Mouse (Mus musculus) cerebellum, adult 11 months (tissue): ENCODE measurements at regions not wholly inside any gene's neighbourhood (a gene's known extent, or its start where the extent isn't known, plus 50 kb on each side); places are given as distances from the start of the nearest gene placed in this dataset.

Experiments
- DNase-seq: peaks from one replicate; pipeline ENCODE4 v3.0.0; 2022

- DNase-seq: no peak
These were observed 161.2 kb upstream of the 3110018I06Rik start for GRCm38 (mm10) chr12:107327107-107327770.

DNA sequence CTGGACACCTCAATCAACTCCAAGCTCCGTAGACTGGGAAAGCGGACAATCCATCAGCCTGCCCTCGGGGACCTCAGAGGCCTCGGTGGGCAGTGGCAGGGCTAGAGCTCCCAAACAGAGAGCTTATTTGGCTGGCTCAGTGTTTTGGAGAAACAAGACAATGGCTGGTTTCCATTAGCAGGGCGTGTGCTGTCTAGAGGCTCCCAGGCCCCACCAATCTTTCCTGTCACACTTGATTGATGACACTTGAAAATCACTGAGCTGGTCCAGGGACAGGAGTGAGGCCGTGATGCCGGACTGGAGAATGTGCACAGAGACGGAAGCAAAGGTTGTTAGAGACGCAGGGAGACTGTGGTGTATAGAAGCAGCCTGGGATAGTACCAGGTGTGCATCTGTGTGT lies 159.4 kb upstream of the 3110018I06Rik start:
- no peak for DNase-seq

DNA sequence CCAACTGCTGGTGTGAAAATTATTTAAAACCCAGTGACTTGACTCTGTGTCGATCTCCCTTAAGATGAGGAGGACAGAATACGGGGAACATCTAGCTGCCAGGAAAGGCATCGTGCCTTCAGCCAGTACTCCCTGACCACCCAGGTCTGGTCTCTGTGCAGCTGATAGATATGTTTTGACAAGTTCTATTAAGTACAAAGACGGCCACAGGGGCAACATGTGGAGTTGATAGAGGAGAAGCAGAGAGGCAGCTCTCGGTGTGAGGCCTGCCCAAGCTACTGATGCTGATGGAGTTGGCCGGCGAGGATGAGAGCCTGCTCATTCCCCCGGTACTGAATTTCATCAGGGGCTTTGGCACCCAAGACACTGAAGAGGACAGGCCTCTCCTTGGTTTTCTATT lies 154.1 kb upstream of the 3110018I06Rik start:
- no peak for DNase-seq

DNA sequence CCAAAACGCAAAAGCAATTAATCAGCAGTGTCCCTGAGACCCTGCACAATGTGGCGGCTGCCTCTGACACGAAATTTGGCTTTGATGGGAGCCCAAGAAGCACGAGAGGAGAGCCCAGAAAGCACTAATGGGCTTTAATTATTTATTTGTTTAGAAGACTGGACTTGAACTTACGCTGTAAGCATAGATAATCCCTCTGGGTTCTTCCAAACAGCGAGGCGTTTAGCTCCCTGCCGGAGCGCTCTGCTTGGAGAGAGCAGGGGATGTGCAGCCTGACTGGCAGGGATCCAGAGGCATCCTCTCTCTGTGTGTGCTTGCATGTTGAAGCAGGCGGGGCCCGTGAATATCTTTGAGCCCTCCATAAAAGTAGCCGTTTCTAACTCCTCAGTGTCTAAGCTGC lies 153.3 kb upstream of the 3110018I06Rik start:
- no peak for DNase-seq

- no peak for DNase-seq
These were observed 149.7 kb upstream of the 3110018I06Rik start for GRCm38 (mm10) chr12:107338758-107339157.

DNA sequence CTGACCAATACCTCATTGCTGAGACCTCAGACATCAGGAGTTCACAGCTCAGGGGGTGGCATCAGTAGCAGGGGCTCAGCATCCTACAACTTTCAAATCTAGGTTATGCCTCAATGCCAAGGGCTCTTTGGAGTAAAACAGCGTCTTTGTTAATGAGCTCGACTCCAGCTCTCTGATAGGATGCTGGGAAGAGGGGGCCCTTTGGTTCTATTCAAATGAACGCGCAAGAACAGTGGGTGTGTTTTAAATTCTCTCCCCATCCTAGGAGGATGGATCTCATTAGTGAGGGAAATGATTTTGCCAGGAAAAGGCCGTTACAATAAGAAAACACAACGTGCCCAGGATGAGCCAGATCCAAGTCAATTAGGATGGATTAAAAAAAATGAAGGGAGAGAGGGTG lies 132.2 kb upstream of the 3110018I06Rik start:
- no peak for DNase-seq

- no peak for DNase-seq
These were observed 131.5 kb upstream of the 3110018I06Rik start for GRCm38 (mm10) chr12:107356974-107357373.

DNA sequence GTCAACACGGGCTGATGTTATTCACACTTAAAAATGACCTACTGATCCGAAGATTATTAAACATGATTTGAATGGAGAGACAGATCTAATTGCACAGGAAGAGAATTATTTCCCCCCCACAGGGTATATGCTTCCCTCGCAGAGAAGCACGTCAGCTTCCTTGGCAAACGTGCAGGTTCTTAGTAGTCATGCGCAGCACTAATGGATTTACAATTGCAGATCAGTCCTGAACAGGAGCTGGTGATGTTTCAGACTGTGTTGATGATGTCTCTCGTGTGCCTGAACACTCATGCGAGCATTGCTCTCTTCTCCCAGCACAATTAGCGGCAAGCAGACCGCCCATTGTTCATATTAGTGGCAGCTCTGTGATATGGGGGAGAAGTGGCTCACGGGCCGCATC lies 127.9 kb upstream of the 3110018I06Rik start:
- DNase-seq: no peak

DNA sequence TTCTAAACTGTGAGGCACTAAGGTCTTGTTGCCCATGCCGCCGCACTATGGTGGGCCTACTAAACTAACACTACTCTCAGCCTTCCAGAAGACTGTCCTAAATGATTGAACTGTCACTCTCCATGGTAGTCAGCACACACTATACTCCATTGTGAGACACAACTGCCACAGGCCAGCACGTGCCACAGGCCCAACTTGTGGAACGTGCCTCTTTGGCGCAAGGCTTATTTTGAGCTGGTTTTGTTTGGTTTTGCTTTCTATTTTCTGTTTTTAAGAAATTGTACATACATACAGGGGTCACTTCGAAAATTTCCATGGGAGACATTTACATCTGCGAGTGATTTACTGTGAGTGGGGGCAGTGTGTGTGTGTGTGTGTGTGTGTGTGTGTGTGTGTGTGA lies 126.8 kb upstream of the 3110018I06Rik start:
- no peak for DNase-seq

DNA sequence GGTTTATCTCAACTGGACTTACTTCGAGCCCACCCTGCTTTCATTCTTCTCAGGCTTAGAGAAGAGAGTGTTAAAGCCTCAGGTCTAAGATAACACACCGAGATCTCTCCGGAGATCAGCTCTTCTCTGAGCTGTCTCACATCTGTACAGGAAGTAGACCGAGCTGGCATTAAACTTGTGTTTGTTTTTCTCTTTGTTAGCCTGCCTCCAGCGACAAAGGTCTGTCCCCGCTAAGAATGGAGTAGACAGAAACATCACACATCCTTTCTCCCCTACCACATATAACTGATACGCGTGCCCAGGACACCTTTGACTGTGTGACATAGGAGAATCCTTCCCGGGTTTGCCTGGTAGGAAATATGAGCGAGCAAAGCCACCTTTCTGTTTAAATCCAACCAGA lies 126.3 kb upstream of the 3110018I06Rik start:
- no peak for DNase-seq

DNA sequence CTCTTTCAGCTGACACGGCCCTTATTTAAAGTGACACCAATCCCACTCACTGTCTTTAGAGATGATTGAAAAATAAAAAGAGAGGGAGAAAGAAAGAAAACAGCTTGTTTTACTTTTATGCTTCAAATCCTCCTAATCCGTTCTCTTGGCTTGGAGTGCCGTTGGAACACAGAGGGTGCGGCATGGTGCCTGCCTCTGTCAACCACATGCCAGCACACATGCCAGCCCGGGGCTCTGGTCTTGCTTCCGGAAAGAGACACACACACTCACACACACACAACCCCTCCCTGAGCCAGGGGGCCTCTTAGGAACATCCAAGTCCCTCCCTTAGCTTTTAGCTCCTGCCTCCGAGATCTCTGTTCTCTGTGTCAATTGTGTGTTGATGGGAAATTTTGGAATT lies 116.2 kb upstream of the 3110018I06Rik start:
- no peak for DNase-seq

DNA sequence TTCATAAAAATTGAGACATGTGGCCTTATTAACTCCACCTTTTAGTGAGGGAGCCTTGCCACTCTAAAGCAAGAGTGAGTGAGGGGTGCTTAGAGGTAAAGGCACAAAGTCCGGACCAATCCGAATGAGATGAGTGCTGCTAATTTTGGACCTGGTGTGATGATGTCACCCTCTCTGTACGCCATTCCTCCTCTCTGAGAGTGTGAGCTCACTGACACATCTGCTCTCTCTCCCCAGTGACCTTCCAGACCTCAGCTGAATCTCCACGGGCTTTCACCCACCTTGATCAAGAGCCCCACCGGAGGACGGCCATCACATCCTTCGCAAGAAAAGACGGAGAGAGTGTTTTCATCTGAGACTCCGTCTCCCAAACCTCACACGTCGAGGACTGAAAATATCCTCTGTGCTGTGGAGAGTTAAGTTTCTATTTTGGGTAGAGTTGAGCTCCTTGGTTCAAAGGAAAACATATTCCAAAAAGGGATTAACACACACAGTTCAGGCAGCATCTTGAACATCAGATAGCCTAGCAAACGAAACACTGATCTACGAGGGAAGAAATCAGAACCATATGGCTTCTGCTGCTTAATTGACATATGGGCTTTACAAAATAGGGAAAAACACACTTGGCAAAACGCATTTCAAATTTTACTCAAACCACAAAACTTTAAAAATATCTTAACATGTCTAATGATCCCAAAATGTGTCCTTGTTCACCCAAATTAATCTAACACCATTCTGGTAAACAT lies 96.2 kb upstream of the 3110018I06Rik start:
- DNase-seq: no peak

DNA sequence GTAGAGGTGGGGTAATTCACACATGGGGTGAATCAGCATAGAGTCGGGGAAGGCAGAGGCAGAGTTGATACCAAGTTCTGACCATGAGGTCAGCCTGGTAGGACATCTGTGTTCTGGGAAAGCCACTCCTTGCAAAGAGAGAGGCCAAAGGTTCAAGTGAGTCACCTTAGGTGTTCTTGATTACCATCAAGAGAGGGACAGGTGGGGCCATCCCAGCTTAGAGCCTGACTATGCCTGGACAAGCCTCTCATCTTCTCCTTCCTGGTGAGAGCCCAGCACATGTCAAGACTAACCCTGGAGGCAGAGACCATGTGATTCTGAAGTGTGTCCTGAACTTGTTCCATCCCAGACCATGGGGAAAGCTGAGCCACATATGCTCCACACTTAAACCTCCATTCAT lies 94.0 kb upstream of the 3110018I06Rik start:
- no peak for DNase-seq

- DNase-seq: no peak
These were observed 83.6 kb upstream of the 3110018I06Rik start for GRCm38 (mm10) chr12:107404821-107405220.

- DNase-seq: no peak
These were observed 64.5 kb upstream of the 3110018I06Rik start for GRCm38 (mm10) chr12:107423923-107424322.

- no peak for DNase-seq
These were observed 49.9 kb upstream of the 3110018I06Rik start for GRCm38 (mm10) chr12:107438506-107438905.
